Mouse (Mus musculus): ENCODE measurements around the gene Cylc1. TPM values are rescaled to one million over a fixed set of nuclear protein-coding genes. Genes with fewer than 3 reads are reported as not detected.

Gene Cylc1
- not detected in 2 replicates for polyA plus RNA-seq (2015; fragmentation: Nextera tagmentation; extraction: Ambion mirVana)

GRCm38 (mm10) chrX:111110118-111110517 lies at the start of gene Cylc1:
TSS of gene Cylc1 (plus strand) at chrX:111110418.
- Histone ChIP-seq H3K4me3 (no peak within 1 kb of the TSS), H3K27me3 (no peaks in the 10 kb centered on the region), H3K9ac (no peak within 1 kb of the TSS), H3K36me3 (no peaks in the 10 kb centered on the region), H3K4me1 (no peaks in the 10 kb centered on the region), H3K4me2 (replicated peaks) (no peak within 1 kb of the TSS), H3K9me3 (no peaks in the 10 kb centered on the region), H3K27ac (no peak within 1 kb of the TSS)
- ATAC-seq (ENCODE audit: low FRiP score, low read depth) = no peak

GRCm38 (mm10) chrX:111078680-111079079 lies 31.5 kb upstream of the Cylc1 start:
- ATAC-seq (ENCODE audit: low FRiP score, low read depth) = no peak
- Histone ChIP-seq H3K9me3 (no peaks in the 10 kb centered on the region), H3K4me2 (replicated peaks) (no peak overlapping the region), H3K9ac (no peak overlapping the region), H3K4me3 (no peak overlapping the region), H3K4me1 (no peaks in the 10 kb centered on the region), H3K27ac (no peak overlapping the region), H3K36me3 (no peaks in the 10 kb centered on the region), H3K27me3 (no peaks in the 10 kb centered on the region)
- 85% methylated on average over 8 of the region's 8 CpGs for WGBS

GRCm38 (mm10) chrX:111168040-111168439 lies 57.8 kb downstream of the Cylc1 start, which contains the start of gene Gm10112:
TSS of gene Gm10112 (plus strand) at chrX:111168340.
- 86% methylated on average over 3 of the region's 3 CpGs for WGBS
- no peak within 1 kb of the TSS for H3K9ac ChIP-seq
- no peaks in the 10 kb centered on the region for H3K27me3 ChIP-seq
- no peaks in the 10 kb centered on the region for H3K4me1 ChIP-seq
- H3K9me3 ChIP-seq = no peaks in the 10 kb centered on the region
- no peak within 1 kb of the TSS for H3K4me3 ChIP-seq
- H3K4me2 ChIP-seq (replicated peaks) = no peak within 1 kb of the TSS
- ATAC-seq (ENCODE audit: low FRiP score, low read depth) = no peak
- no peak within 1 kb of the TSS for H3K27ac ChIP-seq
- H3K36me3 ChIP-seq = no peaks in the 10 kb centered on the region

Other genes with a start within 250 kb of the Cylc1 start
- not detected in 2 replicates for gene Gm10112, start 57.9 kb downstream of the Cylc1 start, polyA plus RNA-seq (2015; fragmentation: Nextera tagmentation; extraction: Ambion mirVana)

All from limb, embryonic 13.5 days (tissue).